Mouse (Mus musculus) activated CD4-positive, CD25-positive, alpha-beta regulatory T cell, adult 4 months (primary cell): ENCODE results near the gene Cacnb1. TPM values are rescaled to one million over a fixed set of nuclear protein-coding genes. Genes with fewer than 3 reads are reported as not detected.

Experiments used
- ATAC-seq: one replicate; pipeline ENCODE4 v1.8.0; 2017
- polyA plus RNA-seq, 2 experiments: library from polyadenylated mRNA; unstranded; fragments of 100-300 nt; shearing (Covaris generic); gene quantifications; one replicate each; pipeline ENCODE4 v1.2.1; 2017

Gene Cacnb1
- polyA plus RNA-seq, 2 experiments from 2014 or later, result 1.4 to 2.9 TPM

GRCm38 (mm10) chr11:98037871-98038270 is 15.0 kb upstream of the Cacnb1 start:
- ATAC-seq, result no peak

- ATAC-seq, result no peak
These were observed 13.1 kb upstream of the Cacnb1 start for GRCm38 (mm10) chr11:98035977-98036377.

- ATAC-seq, result no peak
These were observed 12.0 kb upstream of the Cacnb1 start for GRCm38 (mm10) chr11:98034840-98035239.

- ATAC-seq, result no peak
These were observed 11.2 kb upstream of the Cacnb1 start for GRCm38 (mm10) chr11:98034061-98034460.

- ATAC-seq, result no peak
These were observed 8.6 kb upstream of the Cacnb1 start for GRCm38 (mm10) chr11:98031443-98031770.

- no peak for ATAC-seq
These were observed 8.0 kb upstream of the Cacnb1 start for GRCm38 (mm10) chr11:98030701-98031442.

- ATAC-seq, result no peak
These were observed 5.0 kb upstream of the Cacnb1 start for GRCm38 (mm10) chr11:98027785-98028184.

- peak; percentile 19 for ATAC-seq
These were observed 4.5 kb upstream of the Cacnb1 start for GRCm38 (mm10) chr11:98027297-98027688.

- peak; percentile 72 for ATAC-seq
These were observed 3.9 kb upstream of the Cacnb1 start, which contains the start of gene Rpl19 for GRCm38 (mm10) chr11:98026570-98027296. TSS of gene Rpl19 (plus strand) at chr11:98026710.

GRCm38 (mm10) chr11:98026248-98026569 is 3.4 kb upstream of the Cacnb1 start:
- no peak for ATAC-seq

- ATAC-seq, result no peak
These were observed 1.7 kb upstream of the Cacnb1 start for GRCm38 (mm10) chr11:98024516-98024915.

- no peak for ATAC-seq
These were observed 630 bp downstream of the Cacnb1 start for GRCm38 (mm10) chr11:98022253-98022554.

- ATAC-seq, result no peak
These were observed 1.1 kb downstream of the Cacnb1 start for GRCm38 (mm10) chr11:98021565-98022252.

GRCm38 (mm10) chr11:98021118-98021517 is 1.7 kb downstream of the Cacnb1 start:
- no peak for ATAC-seq

- no peak for ATAC-seq
These were observed 2.1 kb downstream of the Cacnb1 start for GRCm38 (mm10) chr11:98020710-98021109.

GRCm38 (mm10) chr11:98019883-98020610 is 2.8 kb downstream of the Cacnb1 start:
- peak; percentile 71 for ATAC-seq

GRCm38 (mm10) chr11:98018858-98019641 is 3.8 kb downstream of the Cacnb1 start:
- ATAC-seq, result peak; percentile 53

GRCm38 (mm10) chr11:98018222-98018621 is 4.6 kb downstream of the Cacnb1 start:
- no peak for ATAC-seq

GRCm38 (mm10) chr11:98016824-98017223 is 6.0 kb downstream of the Cacnb1 start:
- ATAC-seq, result no peak

- ATAC-seq, result no peak
These were observed 6.7 kb downstream of the Cacnb1 start for GRCm38 (mm10) chr11:98016177-98016576.

- no peak for ATAC-seq
These were observed 10.0 kb downstream of the Cacnb1 start for GRCm38 (mm10) chr11:98012831-98013230.

- no peak for ATAC-seq
These were observed 11.1 kb downstream of the Cacnb1 start for GRCm38 (mm10) chr11:98011716-98012115.
